Mouse (Mus musculus): ENCODE results near the gene Pih1d1. TPM values are rescaled to one million over a fixed set of nuclear protein-coding genes. Genes with fewer than 3 reads are reported as not detected.
"Not testable (repeated sequence)": the region's sequence is repeated elsewhere in the genome, so short reads cannot be mapped to it uniquely, and the experiment has no call there.

Gene Pih1d1
- total and polyA plus RNA-seq, 3 experiments = 33.8 to 48.1 (median 36.7) TPM

- Histone ChIP-seq H3K36me3 (ENCODE audit: control insufficient read depth, insufficient read depth, low read length) (peaks cover 17% of the 10 kb centered on the region), H3K4me3 (no peak overlapping the region), H3K27me3 (ENCODE audit: control insufficient read depth, insufficient read depth, low read length) (no peaks in the 10 kb centered on the region), H3K4me1 (ENCODE audit: control insufficient read depth, insufficient read depth, low read length) (peaks cover 15% of the 10 kb centered on the region), H3K79me2 (replicated peaks; ENCODE audit: control insufficient read depth, insufficient read depth, low read length) (no peaks in the 10 kb centered on the region; the same call in 1 of the 2 replicates), H3K27ac (no peak overlapping the region), H3K9ac (ENCODE audit: low read depth, low read length) (no peak overlapping the region)
- intact Hi-C loops (cut with DNase I) = no loop called here
- WGBS = 62% methylated on average over 7 of the region's 7 CpGs
- peak; percentile 32; the same call in 1 of the 2 replicates for TF ChIP-seq POLR2A (IDR thresholded peaks at IDR 0.05; ENCODE audit: insufficient read depth, low read depth, low read length)
- no peak for TF ChIP-seq CTCF (IDR thresholded peaks at IDR 0.05)
- no peak for DNase-seq
Observed at GRCm38 (mm10) chr7:45125144-45125600, 28.9 kb upstream of the Pih1d1 start.

- H3K9ac ChIP-seq (ENCODE audit: low read depth, low read length); H3K4me3 ChIP-seq; intact Hi-C loops (cut with DNase I); DNase-seq; H3K27me3 ChIP-seq (ENCODE audit: control insufficient read depth, insufficient read depth, low read length); H3K79me2 ChIP-seq (replicated peaks; ENCODE audit: control insufficient read depth, insufficient read depth, low read length); H3K27ac ChIP-seq: not testable (repeated sequence)
- Histone ChIP-seq H3K4me1 (ENCODE audit: control insufficient read depth, insufficient read depth, low read length) (peaks cover 15% of the 10 kb centered on the region), H3K36me3 (ENCODE audit: control insufficient read depth, insufficient read depth, low read length) (peaks cover 17% of the 10 kb centered on the region)
- 86% methylated on average over 5 of the region's 5 CpGs for WGBS
Observed at GRCm38 (mm10) chr7:45125649-45126048, 28.5 kb upstream of the Pih1d1 start.

GRCm38 (mm10) chr7:45126147-45126843 lies 27.8 kb upstream of the Pih1d1 start:
- H3K79me2 ChIP-seq (replicated peaks; ENCODE audit: control insufficient read depth, insufficient read depth, low read length) = no peaks in the 10 kb centered on the region; the same call in 1 of the 2 replicates
- no peak overlapping the region for H3K4me3 ChIP-seq
- no peak for DNase-seq
- no peak overlapping the region for H3K27ac ChIP-seq
- TF ChIP-seq CTCF (IDR thresholded peaks at IDR 0.05) = no peak
- no peak for TF ChIP-seq EP300 (IDR thresholded peaks at IDR 0.05; ENCODE audit: insufficient read depth, low read depth, low read length)
- TF ChIP-seq POLR2A (IDR thresholded peaks at IDR 0.05; ENCODE audit: insufficient read depth, low read depth, low read length) = no peak
- no peaks in the 10 kb centered on the region for H3K27me3 ChIP-seq (ENCODE audit: control insufficient read depth, insufficient read depth, low read length)
- 75% methylated on average over 17 of the region's 17 CpGs for WGBS
- peaks cover 12% of the 10 kb centered on the region for H3K4me1 ChIP-seq (ENCODE audit: control insufficient read depth, insufficient read depth, low read length)
- no peak overlapping the region for H3K9ac ChIP-seq (ENCODE audit: low read depth, low read length)
- intact Hi-C loops (cut with DNase I) = no loop called here
- H3K36me3 ChIP-seq (ENCODE audit: control insufficient read depth, insufficient read depth, low read length) = peaks cover 17% of the 10 kb centered on the region

GRCm38 (mm10) chr7:45126844-45127699 lies 27.0 kb upstream of the Pih1d1 start:
- peak overlapping the region; percentile 92 for H3K4me3 ChIP-seq
- H3K4me1 ChIP-seq (ENCODE audit: control insufficient read depth, insufficient read depth, low read length) = peaks cover 9% of the 10 kb centered on the region
- H3K9ac ChIP-seq (ENCODE audit: low read depth, low read length) = peak overlapping the region; percentile 95; the same call in 1 of the 2 replicates
- no peaks in the 10 kb centered on the region; the same call in 1 of the 2 replicates for H3K79me2 ChIP-seq (replicated peaks; ENCODE audit: control insufficient read depth, insufficient read depth, low read length)
- TF ChIP-seq POLR2A (IDR thresholded peaks at IDR 0.05; ENCODE audit: insufficient read depth, low read depth, low read length) (no peak), EP300 (IDR thresholded peaks at IDR 0.05; ENCODE audit: insufficient read depth, low read depth, low read length) (no peak), CTCF (IDR thresholded peaks at IDR 0.05) (peak; percentile 34)
- peak overlapping the region; percentile 97; the same call in 1 of the 2 replicates for H3K27ac ChIP-seq
- peaks cover 15% of the 10 kb centered on the region for H3K36me3 ChIP-seq (ENCODE audit: control insufficient read depth, insufficient read depth, low read length)
- no peak for DNase-seq
- H3K27me3 ChIP-seq (ENCODE audit: control insufficient read depth, insufficient read depth, low read length) = no peaks in the 10 kb centered on the region
- intact Hi-C loops (cut with DNase I) = no loop called here
- WGBS = 25% methylated on average over 21 of the region's 21 CpGs

GRCm38 (mm10) chr7:45127700-45128224 lies 26.3 kb upstream of the Pih1d1 start:
- DNase-seq = no peak
- intact Hi-C loops (cut with DNase I) = no loop called here
- Histone ChIP-seq H3K4me3 (peak overlapping the region; percentile 92), H3K9ac (ENCODE audit: low read depth, low read length) (peak overlapping the region; percentile 95), H3K4me1 (ENCODE audit: control insufficient read depth, insufficient read depth, low read length) (peaks cover 5% of the 10 kb centered on the region), H3K36me3 (ENCODE audit: control insufficient read depth, insufficient read depth, low read length) (peaks cover 10% of the 10 kb centered on the region), H3K27me3 (ENCODE audit: control insufficient read depth, insufficient read depth, low read length) (no peaks in the 10 kb centered on the region), H3K27ac (peak overlapping the region; percentile 97), H3K79me2 (replicated peaks; ENCODE audit: control insufficient read depth, insufficient read depth, low read length) (no peaks in the 10 kb centered on the region; the same call in 1 of the 2 replicates)
- no peak for TF ChIP-seq EP300 (IDR thresholded peaks at IDR 0.05; ENCODE audit: insufficient read depth, low read depth, low read length)
- no peak for TF ChIP-seq POLR2A (IDR thresholded peaks at IDR 0.05; ENCODE audit: insufficient read depth, low read depth, low read length)
- TF ChIP-seq CTCF (IDR thresholded peaks at IDR 0.05) = no peak
- WGBS = under 1% methylated on average over 6 of the region's 6 CpGs

All from heart, adult 2 months (tissue).